Mouse (Mus musculus) inflammation-experienced regulatory T-cells, adult 6 months (primary cell): ENCODE measurements at regions not wholly inside any gene's neighbourhood (a gene's known extent, or its start where the extent isn't known, plus 50 kb on each side); places are given as distances from the start of the nearest gene placed in this dataset.
A peak's percentile ranks its signal among the peaks of the same experiment; 100 is the strongest.

Experiments used
- ATAC-seq: one replicate; pipeline ENCODE4 v1.8.0; 2017

- no peak for ATAC-seq
Measured at GRCm38 (mm10) chr10:19412926-19413325, 56.6 kb downstream of the Olig3 start.

DNA sequence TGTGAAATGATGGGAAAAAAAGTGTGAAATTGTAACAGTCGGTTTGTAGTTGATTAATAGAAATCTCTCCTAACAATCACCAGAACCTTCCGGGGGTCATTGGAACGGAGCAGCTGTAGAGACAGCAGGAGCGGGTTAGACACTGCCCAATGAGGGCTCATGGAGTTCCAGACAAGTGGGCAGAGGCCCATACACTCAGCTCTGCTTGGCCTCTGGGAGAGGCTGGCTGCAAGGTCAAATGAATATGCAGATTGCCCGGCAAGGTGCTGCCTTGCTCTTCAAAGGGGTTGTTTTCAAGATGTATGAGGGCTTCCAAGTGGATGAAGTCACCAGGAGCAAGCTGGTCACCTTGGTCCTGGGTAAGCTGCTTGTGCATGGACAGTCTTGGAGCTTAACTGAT, 57.6 kb downstream of the Olig3 start:
- no peak for ATAC-seq

- ATAC-seq, result no peak
Measured at GRCm38 (mm10) chr10:19414834-19415233, 58.5 kb downstream of the Olig3 start.

DNA sequence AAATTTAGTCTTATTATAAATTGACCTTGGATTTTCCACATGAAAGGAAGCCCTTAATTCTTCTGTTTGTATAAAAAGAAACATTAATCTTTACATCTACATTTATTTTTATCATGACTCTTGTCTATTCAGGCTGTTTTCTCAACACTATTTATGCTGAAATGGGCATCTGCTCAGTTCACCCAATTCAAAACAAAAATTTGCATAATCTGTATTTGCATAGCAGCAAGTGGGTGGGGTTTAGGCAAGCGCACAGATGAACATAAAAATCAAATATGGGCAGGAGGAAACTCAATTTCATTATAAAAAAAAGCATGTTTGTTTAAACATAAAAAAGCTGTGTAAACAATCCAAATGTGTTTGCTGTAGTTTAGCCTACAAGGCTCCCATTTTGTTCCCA, 67.7 kb downstream of the Olig3 start:
- ATAC-seq, result no peak

DNA sequence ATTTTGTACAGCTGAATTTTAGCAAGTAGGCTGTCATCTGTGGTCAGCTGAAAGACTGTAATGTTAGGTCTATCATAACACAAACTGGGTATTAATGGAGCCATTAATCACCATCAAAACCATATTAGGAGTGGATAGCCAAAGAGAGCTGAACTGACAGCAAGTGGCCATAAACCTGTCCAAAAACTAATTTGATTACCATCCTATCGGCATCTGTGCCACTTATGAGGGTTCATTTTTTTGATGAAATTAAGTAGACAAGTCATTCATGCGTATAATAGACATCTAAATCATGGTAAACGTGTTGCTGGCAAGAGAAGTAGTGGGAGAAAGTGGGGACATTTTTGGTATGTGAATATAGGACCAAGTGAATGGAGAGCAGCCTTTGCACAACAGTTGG, 68.6 kb downstream of the Olig3 start:
- no peak for ATAC-seq

DNA sequence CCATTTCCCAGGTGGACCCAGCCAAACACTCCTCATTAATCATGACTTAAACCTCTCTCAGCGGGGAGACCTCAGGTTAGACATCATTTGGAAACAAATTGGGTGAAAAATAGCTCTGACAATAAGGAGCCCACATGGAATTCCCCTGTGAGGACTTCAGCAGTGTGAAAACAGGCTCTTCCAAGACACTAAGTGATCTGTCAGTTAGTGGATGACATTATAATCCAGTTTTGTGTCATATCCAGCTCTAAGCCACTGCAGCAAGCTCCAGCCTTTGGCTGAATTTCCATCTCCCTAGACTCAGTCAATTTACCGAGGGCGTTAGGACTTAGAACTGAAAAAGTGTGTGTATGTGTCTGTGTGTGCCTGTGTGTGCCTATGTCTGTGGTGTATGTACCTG, 70.5 kb downstream of the Olig3 start:
- no peak for ATAC-seq

DNA sequence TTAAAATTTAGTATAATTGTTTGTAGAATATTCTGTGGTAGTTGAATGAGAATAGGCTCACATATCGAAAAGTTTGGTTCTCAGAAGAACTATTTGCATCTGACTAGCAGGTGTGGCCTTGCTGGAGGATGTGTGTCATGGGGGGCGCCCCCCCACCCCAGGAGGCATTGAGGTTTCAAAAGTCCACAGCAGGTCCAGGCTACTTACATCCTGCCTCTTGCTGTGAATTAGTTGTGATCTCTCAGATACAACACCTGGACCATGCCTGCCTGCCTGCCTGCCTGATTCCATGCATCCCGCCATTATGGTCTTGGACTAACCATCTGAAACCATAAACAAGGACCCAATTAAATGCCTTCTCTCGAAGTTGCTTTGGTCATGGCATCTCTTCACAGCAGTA, 76.2 kb downstream of the Olig3 start:
- ATAC-seq, result no peak

- ATAC-seq, result no peak
Measured at GRCm38 (mm10) chr10:19434661-19435060, 78.3 kb downstream of the Olig3 start.

GRCm38 (mm10) chr10:19441807-19442206, 85.5 kb downstream of the Olig3 start:
- no peak for ATAC-seq

DNA sequence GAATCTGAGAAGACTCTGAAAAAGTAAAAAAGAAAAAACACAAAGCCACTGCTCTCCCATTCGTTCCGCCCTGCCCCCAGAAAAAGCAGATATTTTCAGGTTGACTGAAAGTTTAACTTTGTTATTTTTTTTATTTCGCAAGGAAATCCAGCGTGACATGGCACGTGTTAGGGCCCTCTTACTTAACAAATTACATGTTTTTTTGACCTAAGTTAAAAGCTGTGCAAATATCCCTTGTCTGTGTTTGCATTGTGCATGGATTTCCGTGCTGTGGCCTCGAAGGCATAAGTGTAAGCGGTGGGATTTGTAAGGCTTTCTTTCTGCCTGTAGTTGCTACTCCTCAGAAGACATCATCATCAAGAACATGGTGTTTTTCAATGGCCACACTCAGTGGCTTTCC, 87.2 kb downstream of the Olig3 start:
- no peak for ATAC-seq

- no peak for ATAC-seq
Measured at GRCm38 (mm10) chr10:19448838-19449559, 92.7 kb downstream of the Olig3 start.

- no peak for ATAC-seq
Measured at GRCm38 (mm10) chr10:19459053-19459452, 102.7 kb downstream of the Olig3 start.

DNA sequence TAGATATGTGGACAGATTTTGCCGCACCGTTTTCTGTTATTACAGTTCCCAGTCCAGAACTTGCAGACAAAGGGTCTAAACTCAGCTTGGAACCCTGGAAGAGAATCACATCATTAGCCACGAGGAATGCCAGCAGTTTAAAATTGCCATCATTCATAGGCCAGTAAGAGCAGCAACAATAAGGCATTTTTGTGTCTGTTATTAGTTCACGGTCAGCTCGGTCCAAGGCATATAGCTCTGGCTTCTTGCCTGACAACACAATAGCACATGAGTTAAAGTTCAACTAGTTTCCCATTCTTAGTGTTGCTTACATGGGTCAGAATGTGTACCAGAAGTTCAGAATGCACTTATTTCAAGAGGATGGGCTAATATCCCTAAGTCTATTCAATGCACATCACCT, 103.4 kb downstream of the Olig3 start:
- ATAC-seq, result no peak

GRCm38 (mm10) chr10:19460164-19460563, 103.8 kb downstream of the Olig3 start:
- no peak for ATAC-seq

DNA sequence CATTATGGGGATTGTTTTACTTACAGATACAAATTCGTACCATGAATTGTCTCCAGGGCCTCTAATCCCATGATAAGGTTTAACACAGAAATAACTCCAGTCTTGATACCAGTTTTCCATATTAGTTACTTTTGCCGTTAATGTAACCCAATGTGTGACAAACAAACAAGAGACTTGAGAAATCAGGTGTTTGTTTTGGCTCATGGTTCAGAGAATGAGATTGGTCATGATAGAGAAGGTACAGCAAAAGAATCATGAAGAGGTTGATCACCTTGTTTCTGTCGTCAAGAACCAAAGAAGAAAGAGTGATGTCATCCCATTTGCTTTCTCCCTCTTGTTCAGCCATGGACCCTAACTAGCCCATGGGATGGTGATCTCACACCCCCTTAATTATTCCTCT, 107.5 kb downstream of the Olig3 start:
- no peak for ATAC-seq

- no peak for ATAC-seq
Measured at GRCm38 (mm10) chr10:19464504-19464903, 108.2 kb downstream of the Olig3 start.

GRCm38 (mm10) chr10:19471349-19472040, 115.2 kb downstream of the Olig3 start:
- ATAC-seq, result no peak

- no peak for ATAC-seq
Measured at GRCm38 (mm10) chr10:19472066-19472465, 115.7 kb downstream of the Olig3 start.

- no peak for ATAC-seq
Measured at GRCm38 (mm10) chr10:19472949-19473535, 116.7 kb downstream of the Olig3 start.

- no peak for ATAC-seq
Measured at GRCm38 (mm10) chr10:19485537-19486135, 106.1 kb upstream of the Ifngr1 start.

DNA sequence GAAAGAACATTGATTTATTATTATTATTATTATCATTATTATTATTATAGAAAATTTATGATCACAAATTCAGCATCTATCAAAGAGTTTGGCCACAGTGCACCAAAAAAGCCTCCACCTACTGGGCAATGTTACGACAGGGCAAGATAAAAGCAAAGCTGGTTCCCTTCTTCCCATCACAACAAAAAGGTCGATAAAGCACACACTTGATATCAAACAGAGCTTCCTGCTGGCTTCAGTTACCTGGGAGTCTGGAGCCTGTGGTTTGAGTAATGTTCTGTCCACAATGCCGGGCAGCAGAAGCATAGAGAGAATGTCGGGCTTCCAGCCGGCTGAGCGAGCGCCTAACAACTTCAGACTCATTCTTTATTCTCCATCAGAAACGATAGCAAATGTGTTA, 101.2 kb upstream of the Ifngr1 start:
- ATAC-seq, result no peak

DNA sequence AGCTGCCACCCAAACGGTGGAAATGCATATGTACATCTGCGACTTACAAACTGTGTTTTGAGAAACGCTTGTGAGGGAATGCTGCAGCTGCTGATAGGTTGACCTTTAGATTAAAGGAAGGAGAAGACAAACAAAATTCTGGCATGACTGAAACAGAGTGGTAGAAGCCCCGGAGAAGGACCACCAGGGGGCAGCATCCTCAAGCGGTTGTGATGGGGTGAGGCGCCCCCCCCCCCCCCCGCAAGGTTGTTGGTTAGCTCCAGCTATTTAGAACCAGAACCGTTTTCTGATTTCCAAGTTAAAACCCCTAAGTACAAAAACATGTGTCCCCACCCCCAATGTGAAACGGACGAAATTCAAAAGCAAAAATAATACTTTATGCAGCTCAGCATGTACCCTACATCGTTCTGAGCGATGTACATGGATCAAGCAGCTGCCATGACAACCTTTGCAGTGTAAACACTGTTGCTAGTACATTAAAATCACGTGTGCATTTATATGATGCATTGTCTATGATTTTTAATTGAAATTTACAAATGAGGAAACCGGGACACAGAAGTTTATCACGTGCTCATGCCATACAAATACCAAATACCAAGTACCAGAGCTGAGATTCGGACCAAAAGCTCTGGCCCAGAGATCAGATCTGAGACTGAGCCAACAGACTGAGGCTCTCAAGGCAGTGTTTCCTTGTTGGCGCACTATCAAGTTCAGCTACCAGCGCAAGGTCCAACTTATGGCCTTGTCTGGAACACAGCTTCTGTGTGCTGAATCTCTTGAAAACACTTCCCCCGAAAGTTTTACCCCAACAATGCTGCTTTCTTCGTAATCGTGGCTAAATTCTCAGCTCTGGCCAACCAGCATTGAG, 100.0 kb upstream of the Ifngr1 start:
- ATAC-seq, result peak; percentile 59
